Mouse (Mus musculus) stomach, postnatal 0 days (tissue): ENCODE measurements around the gene Isy1. TPM values are rescaled to one million over a fixed set of nuclear protein-coding genes. Genes with fewer than 3 reads are reported as not detected.

Experiments
- ATAC-seq: fragments of 200-750 bp; cut with Nextera tagmentation; 2 replicates; pipeline ENCODE4 v1.8.0; 2017; ENCODE audit not compliant: low FRiP score, low TSS enrichment
- DNase-seq: peaks from one replicate; pipeline ENCODE4 v3.0.0-alpha.2; 2016; ENCODE audit warnings: low spot score
- H3K27ac ChIP-seq: fragments of 300-500 bp; sonication (generic); replicated peaks from 2 replicates; pipeline ENCODE4 v1.5.1; 2014; ENCODE audit warnings: mild to moderate bottlenecking, control low read depth
- H3K27me3 ChIP-seq: fragments of 300-500 bp; sonication (generic); 2 replicates; pipeline ENCODE4 v1.6.1; 2014; ENCODE audit warnings: low read length; ENCODE audit not compliant: control insufficient read depth, insufficient read depth
- H3K36me3 ChIP-seq: fragments of 300-500 bp; sonication (generic); 2 replicates; pipeline ENCODE4 v1.6.1; 2014; ENCODE audit warnings: low read length, mixed read lengths; ENCODE audit not compliant: control insufficient read depth, insufficient read depth
- H3K4me1 ChIP-seq: fragments of 300-500 bp; sonication (generic); replicated peaks from 2 replicates; pipeline ENCODE4 v1.6.1; 2014; ENCODE audit warnings: antibody characterized with exemption; ENCODE audit not compliant: control insufficient read depth, insufficient read depth
- H3K4me2 ChIP-seq: fragments of 300-500 bp; sonication (generic); replicated peaks from 2 replicates; pipeline ENCODE4 v1.6.1; 2014; ENCODE audit warnings: low read depth, mild to moderate bottlenecking, control low read depth, moderate library complexity
- H3K4me3 ChIP-seq: fragments of 300-500 bp; sonication (generic); 2 replicates; pipeline ENCODE4 v1.5.1; 2014; ENCODE audit warnings: low read depth, low read length, control low read depth
- H3K9ac ChIP-seq: fragments of 300-500 bp; sonication (generic); 2 replicates; pipeline ENCODE4 v1.6.1; 2014; ENCODE audit warnings: mild to moderate bottlenecking, low read length, control low read depth, mixed read lengths
- H3K9me3 ChIP-seq: fragments of 300-500 bp; sonication (generic); 2 replicates; pipeline ENCODE4 v1.6.1; 2016; ENCODE audit warnings: low read length; ENCODE audit not compliant: control insufficient read depth
- CTCF ChIP-seq: IDR thresholded peaks from 2 replicates; pipeline ENCODE4 v1.5.1; 2016; ENCODE audit warnings: antibody characterized with exemption, low read depth, mild to moderate bottlenecking, moderate library complexity
- EP300 ChIP-seq: optimal IDR thresholded peaks from 2 replicates; pipeline ENCODE3; 2016; ENCODE audit warnings: antibody characterized with exemption
- WGBS: fragments of 180-500 bp; shearing (Covaris S2); extraction: QIAGEN DNeasy Blood & Tissue Kit; methylation state at CpG from one replicate; pipeline ENCODE4 v1.1.7; 2014; 5-methylcytosine and 5-hydroxymethylcytosine counted together
- polyA plus RNA-seq: library from polyadenylated mRNA; unstranded; fragments of >200 nt; fragmentation: Nextera tagmentation; extraction: Ambion mirVana; gene quantifications from 2 replicates; pipeline ENCODE4 v1.2.1, GENCODE M21; 2015

Isy1 gene
- polyA plus RNA-seq, 1 experiment from 2014 or later: 27.5 TPM

DNA sequence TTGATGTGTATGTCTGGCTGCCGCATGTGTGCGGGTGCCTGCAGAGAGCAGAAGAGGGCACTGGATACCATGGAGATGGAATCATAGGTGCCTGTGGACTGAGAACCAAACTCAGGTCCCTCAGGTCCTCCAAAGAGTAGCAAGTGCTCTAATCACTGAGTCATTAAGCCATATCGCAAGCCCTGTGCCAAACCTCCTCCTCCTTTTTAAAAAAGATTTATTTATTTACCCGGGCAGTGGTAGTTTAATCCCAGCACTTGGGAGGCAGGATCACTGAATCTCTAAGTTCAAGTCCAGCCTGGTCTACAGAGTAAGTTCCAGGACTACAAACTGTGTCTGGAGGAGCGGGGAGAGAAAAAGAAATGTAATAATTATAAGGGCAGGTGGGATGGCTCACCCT, 24.1 kb downstream of the Isy1 start:
- Histone ChIP-seq H3K4me2 (no peak overlapping the region), H3K4me1 (no peaks in the 10 kb centered on the region), H3K27me3 (no peaks in the 10 kb centered on the region), H3K9me3 (no peaks in the 10 kb centered on the region), H3K36me3 (peaks cover 11% of the 10 kb centered on the region), H3K27ac (no peak overlapping the region), H3K4me3 (no peak overlapping the region), H3K9ac (no peak overlapping the region)
- ATAC-seq (no peak), DNase-seq (no peak)
- WGBS: 81% methylated on average over 5 of the region's 5 CpGs
- TF ChIP-seq CTCF (no peak), EP300 (no peak)

- no peak overlapping the region; the same call in 1 of the 2 replicates for H3K9ac ChIP-seq
- WGBS: 86% methylated on average over 1 of the region's 1 CpGs
- H3K9me3 ChIP-seq: no peaks in the 10 kb centered on the region
- H3K4me1 ChIP-seq: no peaks in the 10 kb centered on the region
- H3K36me3 ChIP-seq: peaks cover 3% of the 10 kb centered on the region; the same call in 1 of the 2 replicates
- H3K4me3 ChIP-seq: peak overlapping the region; percentile 86; the same call in 1 of the 2 replicates
- H3K27ac ChIP-seq: peak overlapping the region; percentile 95
- DNase-seq (no peak), ATAC-seq (no peak)
- TF ChIP-seq CTCF: no peak
- TF ChIP-seq EP300: no peak
- H3K4me2 ChIP-seq: peak overlapping the region; percentile 88
- no peaks in the 10 kb centered on the region for H3K27me3 ChIP-seq
Measured at GRCm38 (mm10) chr6:87812656-87813055, 25.9 kb downstream of the Isy1 start.

- Histone ChIP-seq H3K9me3 (no peaks in the 10 kb centered on the region), H3K4me1 (no peaks in the 10 kb centered on the region)
- under 1% methylated on average over 39 of the region's 56 CpGs for WGBS
Measured at GRCm38 (mm10) chr6:87811675-87812338, 26.8 kb downstream of the Isy1 start, which contains the start of gene Rab43. Rab43 (minus strand) TSS chr6:87812164.

GRCm38 (mm10) chr6:87810713-87811669, 27.6 kb downstream of the Isy1 start:
- under 1% methylated on average over 77 of the region's 77 CpGs for WGBS
- peak; percentile 45 for ATAC-seq
- TF ChIP-seq EP300: no peak
- TF ChIP-seq CTCF: no peak
- no peaks in the 10 kb centered on the region for H3K9me3 ChIP-seq
- peak overlapping the region; percentile 86 for H3K4me3 ChIP-seq
- H3K27me3 ChIP-seq: no peaks in the 10 kb centered on the region
- H3K4me2 ChIP-seq: peak overlapping the region; percentile 88
- peak overlapping the region; percentile 95 for H3K27ac ChIP-seq
- H3K4me1 ChIP-seq: no peaks in the 10 kb centered on the region
- H3K36me3 ChIP-seq: no peaks in the 10 kb centered on the region
- peak; percentile 72 for DNase-seq
- peak overlapping the region; percentile 87 for H3K9ac ChIP-seq

More at GRCm38 (mm10) chr6:87811675-87812338, 26.8 kb downstream of the Isy1 start, which contains the start of gene Rab43:
- TF ChIP-seq EP300 (no peak), CTCF (peak; percentile 56)
- Histone ChIP-seq H3K27ac (peak within 1 kb of the TSS; percentile 95), H3K4me3 (peak within 1 kb of the TSS; percentile 86), H3K4me2 (peak within 1 kb of the TSS; percentile 88), H3K27me3 (no peaks in the 10 kb centered on the region), H3K36me3 (no peaks in the 10 kb centered on the region), H3K9ac (peak within 1 kb of the TSS; percentile 87)
- peak; percentile 95 for ATAC-seq
- DNase-seq: peak; percentile 94

GRCm38 (mm10) chr6:87810311-87810710, 28.3 kb downstream of the Isy1 start:
- Histone ChIP-seq H3K27ac (no peak overlapping the region), H3K9ac (peak overlapping the region; percentile 87), H3K27me3 (no peaks in the 10 kb centered on the region), H3K4me1 (no peaks in the 10 kb centered on the region), H3K36me3 (no peaks in the 10 kb centered on the region), H3K9me3 (no peaks in the 10 kb centered on the region), H3K4me3 (peak overlapping the region; percentile 86), H3K4me2 (peak overlapping the region; percentile 88)
- 36% methylated on average over 6 of the region's 6 CpGs for WGBS
- no peak for ATAC-seq
- no peak for DNase-seq
- TF ChIP-seq EP300 (no peak), CTCF (no peak)
